Mouse (Mus musculus): Measurements from ENCODE around the gene Flywch2.
"Not testable (repeated sequence)": the region's sequence is repeated elsewhere in the genome, so short reads cannot be mapped to it uniquely, and the experiment has no call there.

The Flywch2 gene

GRCm38 (mm10) chr17:23790269-23791078 lies 4.6 kb upstream of the Flywch2 start, which contains the start of gene Srrm2:
Gene Srrm2 (plus strand): TSS chr17:23790532.
- DNase-seq: peak; percentile 73

- no peak for DNase-seq
These were observed 3.9 kb upstream of the Flywch2 start for GRCm38 (mm10) chr17:23789749-23790268.

- no peak for DNase-seq
These were observed 3.1 kb upstream of the Flywch2 start for GRCm38 (mm10) chr17:23788973-23789372.

- DNase-seq: peak; percentile 25
These were observed 640 bp upstream of the Flywch2 start for GRCm38 (mm10) chr17:23786510-23786931.

GRCm38 (mm10) chr17:23783352-23783751 lies 2.5 kb downstream of the Flywch2 start:
- DNase-seq: no peak

GRCm38 (mm10) chr17:23778447-23778846 lies 7.4 kb downstream of the Flywch2 start:
- DNase-seq: no peak

- DNase-seq: no peak
These were observed 8.7 kb downstream of the Flywch2 start for GRCm38 (mm10) chr17:23777141-23777540.

- DNase-seq: no peak
These were observed 9.7 kb downstream of the Flywch2 start for GRCm38 (mm10) chr17:23776216-23776615.

- peak; percentile 89 for DNase-seq
These were observed 11.8 kb downstream of the Flywch2 start for GRCm38 (mm10) chr17:23774090-23774489.

GRCm38 (mm10) chr17:23773676-23774075 lies 12.2 kb downstream of the Flywch2 start:
- DNase-seq: no peak

GRCm38 (mm10) chr17:23772219-23772556 lies 13.7 kb downstream of the Flywch2 start:
- DNase-seq: not testable (repeated sequence)

GRCm38 (mm10) chr17:23771284-23772218 lies 14.3 kb downstream of the Flywch2 start, which contains the start of gene Flywch1:
Gene Flywch1 (minus strand): TSS chr17:23771602.
- DNase-seq: peak; percentile 98

GRCm38 (mm10) chr17:23770896-23771283 lies 15.0 kb downstream of the Flywch2 start:
- DNase-seq: no peak

GRCm38 (mm10) chr17:23770493-23770892 lies 15.4 kb downstream of the Flywch2 start:
- no peak for DNase-seq

GRCm38 (mm10) chr17:23762976-23763375 lies 22.9 kb downstream of the Flywch2 start:
- DNase-seq: no peak

- DNase-seq: no peak
These were observed 24.7 kb downstream of the Flywch2 start for GRCm38 (mm10) chr17:23761155-23761554.

GRCm38 (mm10) chr17:23760231-23760630 lies 25.6 kb downstream of the Flywch2 start:
- no peak for DNase-seq

- DNase-seq: no peak
These were observed 27.1 kb downstream of the Flywch2 start for GRCm38 (mm10) chr17:23758801-23759200.

- no peak for DNase-seq
These were observed 28.3 kb downstream of the Flywch2 start for GRCm38 (mm10) chr17:23757581-23757980.

GRCm38 (mm10) chr17:23755689-23756088 lies 30.2 kb downstream of the Flywch2 start:
- DNase-seq: peak; percentile 29

GRCm38 (mm10) chr17:23749400-23750191 lies 36.3 kb downstream of the Flywch2 start:
- DNase-seq: no peak

GRCm38 (mm10) chr17:23748631-23749391 lies 37.1 kb downstream of the Flywch2 start:
- peak; percentile 77 for DNase-seq
